Mouse (Mus musculus): ENCODE data around the gene Gm49339. TPM values are rescaled to one million over a fixed set of nuclear protein-coding genes. Genes with fewer than 3 reads are reported as not detected.
"Not testable (repeated sequence)": the region's sequence is repeated elsewhere in the genome, so short reads cannot be mapped to it uniquely, and the experiment has no call there.

Gene Gm49339
- polyA plus RNA-seq, 1 experiment from 2014 or later = not detected

DNA sequence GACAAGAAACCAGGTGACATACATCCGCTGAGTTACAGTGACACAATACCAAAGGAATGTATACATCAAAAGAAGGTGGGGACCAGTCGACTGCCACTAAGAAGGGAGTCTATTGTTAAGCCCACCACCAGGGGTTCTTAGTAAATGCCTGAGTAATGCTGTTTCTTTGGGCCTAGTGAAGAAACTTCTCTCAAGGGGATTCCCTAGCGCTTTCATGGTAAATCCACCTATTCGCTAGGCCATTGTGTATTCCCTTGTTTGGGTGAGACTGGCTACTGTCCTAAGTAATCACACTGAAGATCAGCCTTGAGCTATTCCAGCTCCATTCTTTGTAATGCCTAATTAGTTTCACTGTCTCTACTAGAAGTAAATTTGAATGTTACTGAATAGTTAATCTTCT lies 16.6 kb upstream of the Gm49339 start:
- not testable (repeated sequence) for H3K4me3 ChIP-seq (ENCODE audit: low read depth, low read length); H3K36me3 ChIP-seq (replicated peaks; ENCODE audit: control insufficient read depth, insufficient read depth, low read depth, low read length); ATAC-seq (replicated peaks; ENCODE audit: insufficient number of reproducible peaks, low FRiP score, low TSS enrichment, low read depth); H3K9me3 ChIP-seq (replicated peaks; ENCODE audit: control insufficient read depth, low read length); H3K4me1 ChIP-seq (ENCODE audit: control insufficient read depth, insufficient read depth, low read length); H3K27me3 ChIP-seq (ENCODE audit: control insufficient read depth, insufficient read depth, low read length); H3K27ac ChIP-seq (replicated peaks; ENCODE audit: low read depth, low read length); H3K4me2 ChIP-seq (ENCODE audit: low read depth, low read length); DNase-seq (ENCODE audit: low spot score); H3K9ac ChIP-seq (replicated peaks; ENCODE audit: low read length)
- 39% methylated on average over 4 of the region's 4 CpGs for WGBS

DNA sequence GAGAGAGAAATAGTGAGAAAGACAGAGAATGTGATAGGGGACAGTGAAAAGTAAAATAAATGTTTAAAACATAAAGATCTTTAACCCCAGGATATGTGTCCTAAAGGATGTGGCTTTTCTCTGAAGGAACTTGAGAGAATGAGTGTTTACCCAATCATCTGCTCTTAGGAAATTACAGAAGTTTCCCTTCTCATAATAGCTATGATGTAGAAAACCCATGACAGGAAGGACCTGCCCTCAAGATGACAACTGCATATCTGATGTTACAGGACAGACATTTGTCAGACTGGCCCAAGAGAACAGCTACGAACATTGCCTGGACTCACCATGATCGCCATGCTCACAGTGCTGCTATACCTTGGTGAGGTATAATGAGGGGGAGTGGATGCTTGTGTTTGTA lies 10.3 kb downstream of the Gm49339 start, which contains the start of gene Lilrb4a:
Gene Lilrb4a (plus strand): TSS at position 266 of the 400 bp plus-strand sequence.
- ATAC-seq (replicated peaks; ENCODE audit: insufficient number of reproducible peaks, low FRiP score, low TSS enrichment, low read depth); H3K27me3 ChIP-seq (ENCODE audit: control insufficient read depth, insufficient read depth, low read length); H3K4me1 ChIP-seq (ENCODE audit: control insufficient read depth, insufficient read depth, low read length); DNase-seq (ENCODE audit: low spot score); H3K9ac ChIP-seq (replicated peaks; ENCODE audit: low read length); H3K27ac ChIP-seq (replicated peaks; ENCODE audit: low read depth, low read length); H3K4me2 ChIP-seq (ENCODE audit: low read depth, low read length); H3K36me3 ChIP-seq (replicated peaks; ENCODE audit: control insufficient read depth, insufficient read depth, low read depth, low read length); H3K9me3 ChIP-seq (replicated peaks; ENCODE audit: control insufficient read depth, low read length); H3K4me3 ChIP-seq (ENCODE audit: low read depth, low read length): not testable (repeated sequence)
- WGBS = no CpG with 5 or more reads among the region's 2 CpGs

DNA sequence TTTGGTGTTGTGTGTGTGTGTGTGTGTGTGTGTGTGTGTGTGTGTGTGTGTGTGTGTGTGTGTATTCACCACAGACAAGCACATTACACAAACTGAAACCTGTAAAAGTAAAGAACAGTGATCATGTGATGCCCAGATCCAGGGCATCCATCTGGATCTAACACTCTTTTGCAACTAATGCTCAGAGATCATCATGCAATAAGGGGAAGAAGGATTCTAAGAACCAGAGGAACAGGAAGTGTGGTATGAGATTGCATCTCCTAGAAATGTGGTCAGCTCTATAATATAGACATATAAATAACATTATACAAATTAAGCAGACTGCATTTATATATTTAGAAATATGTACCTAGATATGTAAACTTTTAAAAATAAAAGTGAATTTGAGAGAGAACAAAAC lies 39.6 kb downstream of the Gm49339 start:
- H3K36me3 ChIP-seq (replicated peaks; ENCODE audit: control insufficient read depth, insufficient read depth, low read depth, low read length) = no peaks in the 10 kb centered on the region
- no peak overlapping the region for H3K9ac ChIP-seq (replicated peaks; ENCODE audit: low read length)
- H3K27ac ChIP-seq (replicated peaks; ENCODE audit: low read depth, low read length) = no peak overlapping the region
- no peaks in the 10 kb centered on the region for H3K4me1 ChIP-seq (ENCODE audit: control insufficient read depth, insufficient read depth, low read length)
- DNase-seq (ENCODE audit: low spot score) (no peak), ATAC-seq (replicated peaks; ENCODE audit: insufficient number of reproducible peaks, low FRiP score, low TSS enrichment, low read depth) (no peak)
- no peaks in the 10 kb centered on the region for H3K27me3 ChIP-seq (ENCODE audit: control insufficient read depth, insufficient read depth, low read length)
- H3K4me2 ChIP-seq (ENCODE audit: low read depth, low read length) = no peak overlapping the region
- H3K9me3 ChIP-seq (replicated peaks; ENCODE audit: control insufficient read depth, low read length) = no peaks in the 10 kb centered on the region
- no peak overlapping the region for H3K4me3 ChIP-seq (ENCODE audit: low read depth, low read length)

DNA sequence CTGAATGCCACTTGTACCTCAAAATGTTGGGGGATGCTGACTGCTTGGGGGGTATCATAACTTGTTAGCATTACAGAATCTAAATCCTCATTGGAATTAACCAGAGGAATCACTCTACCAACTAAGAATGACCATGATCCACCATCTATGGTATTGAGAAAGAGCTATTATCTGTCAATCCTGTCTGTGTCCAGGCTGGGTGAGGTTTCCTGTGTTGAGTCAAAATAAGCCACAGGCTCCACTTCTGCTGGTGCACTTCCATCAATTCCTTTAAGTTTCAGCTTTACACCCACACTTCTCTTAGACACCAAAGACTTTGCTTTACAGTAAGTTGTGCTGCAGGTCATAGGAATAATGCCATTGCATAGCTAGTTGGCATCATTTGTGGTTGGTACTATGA lies 41.0 kb downstream of the Gm49339 start:
- Histone ChIP-seq H3K4me1 (ENCODE audit: control insufficient read depth, insufficient read depth, low read length) (no peaks in the 10 kb centered on the region), H3K36me3 (replicated peaks; ENCODE audit: control insufficient read depth, insufficient read depth, low read depth, low read length) (no peaks in the 10 kb centered on the region), H3K9me3 (replicated peaks; ENCODE audit: control insufficient read depth, low read length) (no peaks in the 10 kb centered on the region), H3K4me2 (ENCODE audit: low read depth, low read length) (no peak overlapping the region), H3K9ac (replicated peaks; ENCODE audit: low read length) (no peak overlapping the region), H3K27me3 (ENCODE audit: control insufficient read depth, insufficient read depth, low read length) (no peaks in the 10 kb centered on the region), H3K4me3 (ENCODE audit: low read depth, low read length) (no peak overlapping the region), H3K27ac (replicated peaks; ENCODE audit: low read depth, low read length) (no peak overlapping the region)
- DNase-seq (ENCODE audit: low spot score) = no peak
- ATAC-seq (replicated peaks; ENCODE audit: insufficient number of reproducible peaks, low FRiP score, low TSS enrichment, low read depth) = no peak

DNA sequence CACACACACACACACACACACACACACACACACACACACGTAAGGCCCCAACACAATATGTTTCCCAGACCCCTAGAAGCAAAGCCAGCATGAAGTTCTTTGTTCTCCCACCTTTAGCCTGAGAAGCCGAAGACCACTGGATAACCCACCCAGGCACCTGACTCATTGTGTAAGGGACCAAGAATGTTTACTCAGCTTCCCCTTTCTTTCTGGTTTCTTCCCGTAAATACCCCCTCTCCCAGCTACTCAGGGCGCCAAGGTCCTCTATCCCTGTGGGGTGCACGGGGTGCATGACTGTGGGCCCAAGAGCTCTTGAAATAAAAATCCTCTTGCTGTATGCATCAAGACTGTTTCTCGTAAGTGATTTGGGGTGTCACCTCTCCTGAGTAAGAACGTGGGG lies 45.7 kb downstream of the Gm49339 start:
- WGBS = 77% methylated on average over 7 of the region's 7 CpGs
- Histone ChIP-seq H3K4me3 (ENCODE audit: low read depth, low read length) (no peak overlapping the region), H3K9ac (replicated peaks; ENCODE audit: low read length) (no peak overlapping the region), H3K27ac (replicated peaks; ENCODE audit: low read depth, low read length) (no peak overlapping the region), H3K9me3 (replicated peaks; ENCODE audit: control insufficient read depth, low read length) (no peaks in the 10 kb centered on the region), H3K4me1 (ENCODE audit: control insufficient read depth, insufficient read depth, low read length) (no peaks in the 10 kb centered on the region), H3K36me3 (replicated peaks; ENCODE audit: control insufficient read depth, insufficient read depth, low read depth, low read length) (no peaks in the 10 kb centered on the region), H3K27me3 (ENCODE audit: control insufficient read depth, insufficient read depth, low read length) (no peaks in the 10 kb centered on the region), H3K4me2 (ENCODE audit: low read depth, low read length) (no peak overlapping the region)
- ATAC-seq (replicated peaks; ENCODE audit: insufficient number of reproducible peaks, low FRiP score, low TSS enrichment, low read depth) (no peak), DNase-seq (ENCODE audit: low spot score) (no peak)

DNA sequence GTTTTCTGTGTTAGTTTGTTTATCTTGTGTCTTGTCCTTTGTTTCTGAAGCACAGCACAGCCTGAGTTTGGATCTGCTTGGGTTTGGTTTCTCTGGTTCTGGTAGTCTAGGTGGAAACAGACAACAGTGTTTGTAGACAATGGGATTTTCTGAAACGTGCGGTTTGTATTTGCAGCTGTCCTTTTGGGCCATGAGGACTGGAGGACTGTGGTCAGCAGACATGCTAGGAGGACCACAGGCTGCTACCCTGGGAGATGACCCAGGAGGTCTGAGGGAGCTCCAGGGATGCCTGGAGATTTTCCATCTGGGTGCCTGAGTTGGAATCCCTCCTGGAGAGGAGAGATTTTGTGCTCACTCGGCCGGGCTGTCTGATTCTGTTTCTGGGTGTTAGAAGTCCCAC lies 46.2 kb downstream of the Gm49339 start:
- Histone ChIP-seq H3K4me3 (ENCODE audit: low read depth, low read length) (no peak overlapping the region), H3K4me2 (ENCODE audit: low read depth, low read length) (no peak overlapping the region), H3K36me3 (replicated peaks; ENCODE audit: control insufficient read depth, insufficient read depth, low read depth, low read length) (no peaks in the 10 kb centered on the region), H3K27me3 (ENCODE audit: control insufficient read depth, insufficient read depth, low read length) (no peaks in the 10 kb centered on the region), H3K9me3 (replicated peaks; ENCODE audit: control insufficient read depth, low read length) (no peaks in the 10 kb centered on the region), H3K4me1 (ENCODE audit: control insufficient read depth, insufficient read depth, low read length) (no peaks in the 10 kb centered on the region), H3K27ac (replicated peaks; ENCODE audit: low read depth, low read length) (no peak overlapping the region), H3K9ac (replicated peaks; ENCODE audit: low read length) (no peak overlapping the region)
- ATAC-seq (replicated peaks; ENCODE audit: insufficient number of reproducible peaks, low FRiP score, low TSS enrichment, low read depth) (no peak), DNase-seq (ENCODE audit: low spot score) (no peak)
- WGBS = 75% methylated on average over 4 of the region's 4 CpGs

DNA sequence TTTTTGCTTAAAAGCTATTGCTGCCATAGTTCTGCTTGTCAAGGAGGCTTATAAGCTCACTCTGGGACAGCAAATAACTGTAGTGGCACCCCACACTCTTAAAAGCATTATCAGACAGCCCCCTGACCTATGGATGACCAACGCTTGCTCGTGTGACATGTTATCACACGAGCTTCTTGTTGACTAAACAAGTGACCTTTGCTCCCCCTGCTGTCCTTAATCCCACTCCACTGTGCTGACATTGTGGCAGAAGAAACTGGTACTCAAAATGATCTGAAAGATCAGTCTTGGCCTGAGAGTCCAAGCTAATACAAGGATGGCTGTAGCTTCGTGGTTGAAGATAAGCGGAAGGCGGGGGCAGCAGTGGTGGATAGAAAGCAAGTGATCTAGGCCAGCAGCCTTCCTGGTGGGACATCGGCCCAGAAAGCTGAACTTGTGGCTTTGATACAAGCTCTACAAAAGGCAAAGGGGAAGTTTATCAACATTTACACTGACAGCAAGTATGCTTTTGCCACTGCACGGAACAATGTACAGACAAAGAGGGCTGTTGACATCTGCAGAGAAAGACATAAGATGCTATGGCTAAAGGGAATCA lies 48.5 kb downstream of the Gm49339 start:
- Histone ChIP-seq H3K4me2 (ENCODE audit: low read depth, low read length) (no peak overlapping the region), H3K9me3 (replicated peaks; ENCODE audit: control insufficient read depth, low read length) (no peaks in the 10 kb centered on the region), H3K9ac (replicated peaks; ENCODE audit: low read length) (no peak overlapping the region), H3K36me3 (replicated peaks; ENCODE audit: control insufficient read depth, insufficient read depth, low read depth, low read length) (no peaks in the 10 kb centered on the region), H3K4me1 (ENCODE audit: control insufficient read depth, insufficient read depth, low read length) (no peaks in the 10 kb centered on the region), H3K27me3 (ENCODE audit: control insufficient read depth, insufficient read depth, low read length) (no peaks in the 10 kb centered on the region), H3K4me3 (ENCODE audit: low read depth, low read length) (no peak overlapping the region), H3K27ac (replicated peaks; ENCODE audit: low read depth, low read length) (no peak overlapping the region)
- 65% methylated on average over 8 of the region's 8 CpGs for WGBS
- ATAC-seq (replicated peaks; ENCODE audit: insufficient number of reproducible peaks, low FRiP score, low TSS enrichment, low read depth) = no peak
- no peak for DNase-seq (ENCODE audit: low spot score)

DNA sequence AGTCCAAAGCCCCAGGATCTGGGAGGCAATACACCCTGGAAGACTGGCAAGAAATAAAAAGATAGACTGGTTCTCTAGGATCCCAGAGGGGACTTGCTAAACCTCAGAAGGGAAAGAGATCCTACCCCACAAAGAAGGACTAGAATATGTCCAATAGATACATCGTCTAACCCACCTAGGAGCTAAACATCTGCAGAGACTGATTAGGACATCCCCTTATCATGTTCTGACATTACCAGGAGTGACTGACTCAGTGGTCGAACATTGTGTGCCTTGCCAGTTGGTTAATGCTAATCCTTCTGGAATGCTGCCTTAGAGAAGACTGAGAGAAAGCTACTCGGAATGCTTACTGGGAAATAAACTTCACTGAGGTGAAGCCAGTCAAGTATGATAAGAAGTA lies 49.1 kb downstream of the Gm49339 start:
- DNase-seq (ENCODE audit: low spot score) = no peak
- no peaks in the 10 kb centered on the region for H3K9me3 ChIP-seq (replicated peaks; ENCODE audit: control insufficient read depth, low read length)
- no peak overlapping the region for H3K27ac ChIP-seq (replicated peaks; ENCODE audit: low read depth, low read length)
- H3K4me1 ChIP-seq (ENCODE audit: control insufficient read depth, insufficient read depth, low read length) = no peaks in the 10 kb centered on the region
- ATAC-seq (replicated peaks; ENCODE audit: insufficient number of reproducible peaks, low FRiP score, low TSS enrichment, low read depth) = no peak
- 70% methylated on average over 3 of the region's 3 CpGs for WGBS
- H3K27me3 ChIP-seq (ENCODE audit: control insufficient read depth, insufficient read depth, low read length) = no peaks in the 10 kb centered on the region
- H3K36me3 ChIP-seq (replicated peaks; ENCODE audit: control insufficient read depth, insufficient read depth, low read depth, low read length) = no peaks in the 10 kb centered on the region
- no peak overlapping the region for H3K4me2 ChIP-seq (ENCODE audit: low read depth, low read length)
- no peak overlapping the region for H3K9ac ChIP-seq (replicated peaks; ENCODE audit: low read length)
- H3K4me3 ChIP-seq (ENCODE audit: low read depth, low read length) = no peak overlapping the region
